Mouse (Mus musculus) heart, adult 2 months (tissue): ENCODE measurements around the gene Igsf9.

Experiments
- CTCF ChIP-seq: fragments of 200-600 bp; IDR thresholded peaks from 2 replicates; pipeline ENCODE4 v1.8.1; 2022; ENCODE audit warnings: antibody characterized with exemption, mild to moderate bottlenecking, moderate library complexity
- POLR2A ChIP-seq: fragments of 200-500 bp; IDR thresholded peaks from 2 replicates; pipeline ENCODE4 v1.6.1; 2011; ENCODE audit warnings: mild to moderate bottlenecking, low read depth, low read length, control low read depth; ENCODE audit not compliant: insufficient read depth

DNA sequence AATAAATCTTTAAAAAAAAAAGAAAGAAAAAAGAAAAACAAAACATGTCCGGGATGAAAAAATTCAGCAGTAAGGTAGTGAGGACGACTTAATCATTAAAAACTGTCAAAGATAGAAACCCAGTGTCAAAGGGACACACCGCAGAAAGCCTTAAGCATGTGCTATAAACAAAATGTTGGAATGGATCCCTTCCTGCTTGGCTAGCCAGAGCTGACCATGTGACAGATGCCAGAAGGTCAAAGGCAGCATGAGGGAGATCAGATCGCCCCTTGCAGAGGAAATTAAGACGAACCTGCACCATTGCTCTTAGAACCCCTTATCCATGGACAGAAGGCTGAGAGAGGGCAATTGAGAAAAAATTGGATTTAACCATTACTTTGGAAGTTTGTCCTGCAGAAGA, 12.2 kb upstream of the Igsf9 start:
- TF ChIP-seq CTCF, result no peak
- no peak for TF ChIP-seq POLR2A
